Mouse (Mus musculus): ENCODE data around the gene Tor1aip1. TPM values are rescaled to one million over a fixed set of nuclear protein-coding genes. Genes with fewer than 3 reads are reported as not detected.
A peak's percentile ranks its signal among the peaks of the same experiment; 100 is the strongest.

Gene Tor1aip1
- polyA plus RNA-seq, 1 experiment from 2014 or later: 29.2 TPM

GRCm38 (mm10) chr1:156024831-156025503, 11.3 kb downstream of the Tor1aip1 start:
- Histone ChIP-seq H3K4me1 (ENCODE audit: insufficient read depth) (0 out of 2 replicates have a peak, but pooled peaks cover 3% of the 10 kb centered on the region), H3K9me3 (ENCODE audit: low read length) (no peaks in the 10 kb centered on the region), H3K27ac (ENCODE audit: low read depth) (peak overlapping the region; percentile 57; the same call in 1 of the 2 replicates), H3K4me3 (ENCODE audit: low read depth, low read length) (no peak overlapping the region), H3K27me3 (ENCODE audit: insufficient read depth, low read length) (no peaks in the 10 kb centered on the region), H3K4me2 (ENCODE audit: low read depth, low read length) (0 out of 2 replicates have a peak overlapping the region, but pooled peaks have one; percentile 22), H3K9ac (replicated peaks) (no peak overlapping the region), H3K36me3 (replicated peaks; ENCODE audit: insufficient read depth, low read length) (peaks cover 64% of the 10 kb centered on the region)
- TF ChIP-seq CTCF (IDR thresholded peaks at IDR 0.05; ENCODE audit: low read depth): no peak
- no peak for TF ChIP-seq EP300 (IDR thresholded peaks at IDR 0.05; ENCODE audit: low read depth)
- no peak for DNase-seq
- no peak for ATAC-seq
- WGBS (ENCODE audit: insufficient replicate concordance): 58% methylated on average over 8 of the region's 8 CpGs

GRCm38 (mm10) chr1:156020402-156020801, 15.9 kb downstream of the Tor1aip1 start:
- H3K4me1 ChIP-seq (ENCODE audit: insufficient read depth): no peaks in the 10 kb centered on the region
- no peak overlapping the region for H3K9ac ChIP-seq (replicated peaks)
- H3K9me3 ChIP-seq (ENCODE audit: low read length): no peaks in the 10 kb centered on the region
- ATAC-seq (no peak), DNase-seq (no peak)
- WGBS (ENCODE audit: insufficient replicate concordance): 72% methylated on average over 1 of the region's 1 CpGs
- no peak overlapping the region for H3K27ac ChIP-seq (ENCODE audit: low read depth)
- H3K4me3 ChIP-seq (ENCODE audit: low read depth, low read length): no peak overlapping the region
- H3K36me3 ChIP-seq (replicated peaks; ENCODE audit: insufficient read depth, low read length): peaks cover 70% of the 10 kb centered on the region
- H3K4me2 ChIP-seq (ENCODE audit: low read depth, low read length): no peak overlapping the region
- no peak for TF ChIP-seq EP300 (IDR thresholded peaks at IDR 0.05; ENCODE audit: low read depth)
- H3K27me3 ChIP-seq (ENCODE audit: insufficient read depth, low read length): no peaks in the 10 kb centered on the region

- Histone ChIP-seq H3K9ac (replicated peaks) (no peak overlapping the region), H3K27ac (ENCODE audit: low read depth) (no peak overlapping the region), H3K9me3 (ENCODE audit: low read length) (no peaks in the 10 kb centered on the region), H3K36me3 (replicated peaks; ENCODE audit: insufficient read depth, low read length) (peaks cover 69% of the 10 kb centered on the region), H3K4me1 (ENCODE audit: insufficient read depth) (no peaks in the 10 kb centered on the region), H3K4me3 (ENCODE audit: low read depth, low read length) (no peak overlapping the region), H3K4me2 (ENCODE audit: low read depth, low read length) (no peak overlapping the region), H3K27me3 (ENCODE audit: insufficient read depth, low read length) (no peaks in the 10 kb centered on the region)
- TF ChIP-seq CTCF (IDR thresholded peaks at IDR 0.05; ENCODE audit: low read depth): no peak
- DNase-seq (no peak), ATAC-seq (no peak)
- WGBS (ENCODE audit: insufficient replicate concordance): 83% methylated on average over 1 of the region's 1 CpGs
Observed at GRCm38 (mm10) chr1:156019800-156020199, 16.5 kb downstream of the Tor1aip1 start.

DNA sequence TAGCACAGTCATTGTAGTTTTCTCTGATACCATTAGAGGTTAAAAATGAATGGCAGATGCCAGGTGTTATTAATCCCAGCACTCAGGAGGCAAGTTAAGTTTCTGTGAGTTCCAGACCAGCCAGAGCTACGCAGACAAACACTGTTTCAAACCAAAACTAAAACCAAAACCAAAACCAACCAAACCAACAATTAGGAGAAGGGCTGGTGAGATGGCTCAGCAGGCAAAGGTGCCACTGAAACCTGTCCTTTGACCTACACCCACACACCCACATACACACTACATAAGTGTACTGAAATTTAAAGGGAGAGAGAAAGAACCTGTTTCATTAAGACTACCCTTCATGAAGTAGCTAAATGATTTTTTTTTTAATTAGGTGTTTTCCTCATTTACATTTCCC, 27.3 kb downstream of the Tor1aip1 start:
- TF ChIP-seq EP300 (IDR thresholded peaks at IDR 0.05; ENCODE audit: low read depth) (no peak), CTCF (IDR thresholded peaks at IDR 0.05; ENCODE audit: low read depth) (no peak)
- H3K4me1 ChIP-seq (ENCODE audit: insufficient read depth): no peaks in the 10 kb centered on the region
- no peak overlapping the region for H3K9ac ChIP-seq (replicated peaks)
- H3K27ac ChIP-seq (ENCODE audit: low read depth): no peak overlapping the region
- no peak for DNase-seq
- 94% methylated on average over 1 of the region's 1 CpGs for WGBS (ENCODE audit: insufficient replicate concordance)
- no peaks in the 10 kb centered on the region for H3K27me3 ChIP-seq (ENCODE audit: insufficient read depth, low read length)
- no peaks in the 10 kb centered on the region for H3K9me3 ChIP-seq (ENCODE audit: low read length)
- no peak overlapping the region for H3K4me2 ChIP-seq (ENCODE audit: low read depth, low read length)
- peaks cover 69% of the 10 kb centered on the region for H3K36me3 ChIP-seq (replicated peaks; ENCODE audit: insufficient read depth, low read length)
- no peak overlapping the region for H3K4me3 ChIP-seq (ENCODE audit: low read depth, low read length)
- ATAC-seq: no peak

DNA sequence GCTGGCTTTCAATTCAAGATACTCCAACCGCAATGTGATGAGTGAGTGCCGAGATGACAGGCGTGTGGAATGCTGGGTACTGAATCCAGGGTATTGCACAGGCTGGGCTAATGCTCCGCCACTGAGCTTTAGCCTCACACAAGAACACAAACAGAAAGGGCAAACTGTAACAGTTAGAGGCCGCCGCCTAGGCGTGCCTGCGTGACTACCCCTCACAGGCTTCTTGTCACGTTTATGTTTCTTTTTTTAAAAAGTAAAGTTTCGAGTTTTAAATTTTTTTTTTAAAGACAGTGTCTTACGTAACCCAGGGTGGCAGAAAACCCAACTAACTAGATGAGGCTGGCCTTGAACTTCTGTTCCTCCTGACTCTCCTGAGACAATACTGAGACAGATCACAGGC, 30.4 kb downstream of the Tor1aip1 start:
- DNase-seq (no peak), ATAC-seq (no peak)
- Histone ChIP-seq H3K4me1 (ENCODE audit: insufficient read depth) (0 out of 2 replicates have a peak, but pooled peaks cover 2% of the 10 kb centered on the region), H3K36me3 (replicated peaks; ENCODE audit: insufficient read depth, low read length) (peaks cover 47% of the 10 kb centered on the region), H3K27me3 (ENCODE audit: insufficient read depth, low read length) (no peaks in the 10 kb centered on the region), H3K9ac (replicated peaks) (no peak overlapping the region), H3K9me3 (ENCODE audit: low read length) (no peaks in the 10 kb centered on the region), H3K27ac (ENCODE audit: low read depth) (no peak overlapping the region), H3K4me2 (ENCODE audit: low read depth, low read length) (no peak overlapping the region), H3K4me3 (ENCODE audit: low read depth, low read length) (no peak overlapping the region)
- TF ChIP-seq CTCF (IDR thresholded peaks at IDR 0.05; ENCODE audit: low read depth): no peak
- no peak for TF ChIP-seq EP300 (IDR thresholded peaks at IDR 0.05; ENCODE audit: low read depth)
- WGBS (ENCODE audit: insufficient replicate concordance): 85% methylated on average over 11 of the region's 11 CpGs

DNA sequence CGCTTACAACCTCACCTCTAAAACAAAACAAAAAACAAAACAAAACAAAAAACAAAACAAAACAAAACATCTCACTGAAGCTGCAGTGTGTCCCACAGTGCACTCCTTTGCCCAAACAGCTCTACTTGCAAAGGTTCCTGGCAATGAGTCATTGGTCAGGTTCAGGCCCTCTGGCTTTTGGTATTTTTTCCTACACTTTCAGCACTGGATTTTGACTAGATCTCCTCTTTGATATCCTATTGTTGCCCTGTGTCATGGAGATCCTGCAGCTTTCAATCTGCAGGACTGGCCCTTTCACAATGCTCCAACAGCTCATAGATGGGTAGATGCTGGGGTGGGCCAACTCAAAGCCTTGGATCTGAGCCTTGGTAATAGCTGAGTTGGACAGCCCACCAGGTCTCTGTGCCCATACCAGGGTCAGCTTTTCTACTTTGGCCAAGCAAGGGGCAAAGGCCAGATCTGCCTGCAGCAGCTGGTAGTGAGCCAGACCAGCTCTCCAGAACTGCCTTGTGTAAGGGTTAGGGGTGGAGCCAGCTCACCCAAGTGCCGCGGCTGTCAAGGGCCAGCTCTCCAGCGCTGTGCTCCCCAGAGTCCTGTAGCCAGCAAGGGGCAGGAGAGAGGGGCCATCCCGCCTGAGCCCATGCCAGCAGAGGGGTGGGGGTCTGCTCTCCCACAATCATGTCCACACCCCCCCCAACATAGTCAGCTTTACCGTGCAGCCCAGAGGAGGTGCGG, 32.9 kb downstream of the Tor1aip1 start:
- Histone ChIP-seq H3K4me3 (ENCODE audit: low read depth, low read length) (no peak overlapping the region), H3K27ac (ENCODE audit: low read depth) (peak overlapping the region; percentile 34; the same call in 1 of the 2 replicates), H3K9me3 (ENCODE audit: low read length) (no peaks in the 10 kb centered on the region), H3K27me3 (ENCODE audit: insufficient read depth, low read length) (no peaks in the 10 kb centered on the region), H3K4me1 (ENCODE audit: insufficient read depth) (0 out of 2 replicates have a peak, but pooled peaks cover 2% of the 10 kb centered on the region), H3K36me3 (replicated peaks; ENCODE audit: insufficient read depth, low read length) (peaks cover 31% of the 10 kb centered on the region), H3K9ac (replicated peaks) (no peak overlapping the region), H3K4me2 (ENCODE audit: low read depth, low read length) (no peak overlapping the region)
- DNase-seq (peak; percentile 52), ATAC-seq (peak; percentile 86)
- 84% methylated on average over 7 of the region's 7 CpGs for WGBS (ENCODE audit: insufficient replicate concordance)
- TF ChIP-seq CTCF (IDR thresholded peaks at IDR 0.05; ENCODE audit: low read depth) (no peak), EP300 (IDR thresholded peaks at IDR 0.05; ENCODE audit: low read depth) (no peak)
